19 mouse cellular contexts compared by ENCODE assay signal in genomic region chr14:103571598-103572320, GRCm38 (mm10). TPM values are rescaled to one million over a fixed set of nuclear protein-coding genes. Genes with fewer than 3 reads are reported as not detected.
DNase-seq lines count a peak whose midpoint lies in the region; ATAC-seq and TF ChIP-seq lines count a peak whose summit lies in the region.
"Had no signal": no experiment of that assay in that cellular context is flagged by ENCODE, and none has a peak within 500 bp of the region (broad histone marks: within the 10 kb centered on the region; RNA-seq: fewer than 3 reads in every experiment).

No protein-coding gene starts in this region.

- peak; percentile 12 to 33 for DNase-seq in left cerebral cortex, adult 18-20 months (ENCODE audit: low spot score in 2 of 2)
- no peak for DNase-seq in left cerebral cortex, adult 11 months (ENCODE audit: low spot score)
- peak; percentile 19 to 45 for DNase-seq in cerebellum, adult 2 months
- peak; percentile 18 for DNase-seq in right cerebral cortex, postnatal 14 days
- DNase-seq in testis, postnatal 14 days (ENCODE audit: low spot score), result no peak
- DNase-seq in embryonic facial prominence, embryonic 10.5 days (ENCODE audit: low spot score), result no peak
- DNase-seq: adrenal gland, postnatal 14 days; gastrocnemius, postnatal 36 days; kidney, postnatal 4 days; lung, postnatal 36 days had no signal

- no peak overlapping the region for H3K4me3 ChIP-seq in cerebellum, adult 2 months (replicated peaks; ENCODE audit: insufficient read depth, low read depth, low read length)
- H3K4me3 ChIP-seq in forebrain, embryonic 16.5 days (replicated peaks; ENCODE audit: low read length), result no peak overlapping the region
- no peak overlapping the region for H3K4me3 ChIP-seq in embryonic facial prominence, embryonic 10.5 days
- H3K4me3 ChIP-seq: embryonic facial prominence, embryonic 13.5 days; heart, embryonic 12.5 days; hindbrain, embryonic 10.5 days; liver, embryonic 15.5 days; midbrain, embryonic 12.5 days; myocyte had no signal

- TF ChIP-seq CTCF in cerebellum, adult 2 months (IDR thresholded peaks at IDR 0.05; ENCODE audit: borderline replicate concordance, insufficient read depth, low read depth, low read length), result no peak

- no peak overlapping the region for H3K27ac ChIP-seq in cerebellum, adult 2 months (ENCODE audit: insufficient read depth, low read length)
- peak overlapping the region; percentile 47; the same call in 1 of the 2 replicates for H3K27ac ChIP-seq in forebrain, embryonic 16.5 days (ENCODE audit: low read length)
- H3K27ac ChIP-seq in embryonic facial prominence, embryonic 10.5 days (replicated peaks), result no peak overlapping the region
- H3K27ac ChIP-seq: embryonic facial prominence, embryonic 13.5 days; hindbrain, embryonic 10.5 days; liver, embryonic 15.5 days; midbrain, embryonic 12.5 days had no signal

- TF ChIP-seq POLR2A in cerebellum, adult 2 months (IDR thresholded peaks at IDR 0.05; ENCODE audit: borderline replicate concordance, insufficient read depth, low read length), result no peak

- H3K4me2 ChIP-seq in forebrain, embryonic 16.5 days (ENCODE audit: low read length), result no peak overlapping the region
- H3K4me2 ChIP-seq: embryonic facial prominence, embryonic 13.5 days; heart, embryonic 12.5 days; liver, embryonic 15.5 days; midbrain, embryonic 12.5 days had no signal

- peak; percentile 88 for ATAC-seq in forebrain, embryonic 16.5 days
- ATAC-seq: intestine, postnatal 0 days had no signal

- H3K9me3 ChIP-seq in forebrain, embryonic 16.5 days (ENCODE audit: control insufficient read depth, low read length), result no peaks in the 10 kb centered on the region
- H3K9me3 ChIP-seq in embryonic facial prominence, embryonic 10.5 days, result no peaks in the 10 kb centered on the region
- H3K9me3 ChIP-seq: embryonic facial prominence, embryonic 13.5 days; heart, embryonic 12.5 days; hindbrain, embryonic 10.5 days; liver, embryonic 15.5 days; midbrain, embryonic 12.5 days had no signal

- no peaks in the 10 kb centered on the region for H3K4me1 ChIP-seq in cerebellum, adult 2 months (ENCODE audit: control insufficient read depth, insufficient read depth, low read length)
- 0 out of 2 replicates have a peak, but pooled peaks cover 5% of the 10 kb centered on the region for H3K4me1 ChIP-seq in forebrain, embryonic 16.5 days (replicated peaks; ENCODE audit: control insufficient read depth, insufficient read depth, low read length)
- no peaks in the 10 kb centered on the region for H3K4me1 ChIP-seq in embryonic facial prominence, embryonic 10.5 days
- H3K4me1 ChIP-seq: embryonic facial prominence, embryonic 13.5 days; heart, embryonic 12.5 days; hindbrain, embryonic 10.5 days; liver, embryonic 15.5 days; midbrain, embryonic 12.5 days had no signal

- no peak overlapping the region for H3K9ac ChIP-seq in forebrain, embryonic 16.5 days (replicated peaks; ENCODE audit: low read depth, low read length)
- H3K9ac ChIP-seq: embryonic facial prominence, embryonic 13.5 days; heart, embryonic 12.5 days; liver, embryonic 15.5 days; midbrain, embryonic 12.5 days had no signal

- WGBS in cerebellum, adult 2 months, result 40% methylated on average over 13 of the region's 13 CpGs
- WGBS in forebrain, embryonic 16.5 days, result 67% methylated on average over 13 of the region's 13 CpGs
- 84% methylated on average over 13 of the region's 13 CpGs for WGBS in embryonic facial prominence, embryonic 10.5 days

- no peaks in the 10 kb centered on the region for H3K36me3 ChIP-seq in forebrain, embryonic 16.5 days (ENCODE audit: control insufficient read depth, insufficient read depth)
- no peaks in the 10 kb centered on the region for H3K36me3 ChIP-seq in embryonic facial prominence, embryonic 10.5 days (replicated peaks)
- H3K36me3 ChIP-seq: embryonic facial prominence, embryonic 13.5 days; G1E; heart, embryonic 12.5 days; hindbrain, embryonic 10.5 days; liver, embryonic 15.5 days; midbrain, embryonic 12.5 days had no signal

- H3K27me3 ChIP-seq in cerebellum, adult 2 months (ENCODE audit: control insufficient read depth, insufficient read depth, low read length), result no peaks in the 10 kb centered on the region
- H3K27me3 ChIP-seq in forebrain, embryonic 16.5 days (replicated peaks; ENCODE audit: control insufficient read depth, insufficient read depth, low read length), result no peaks in the 10 kb centered on the region
- H3K27me3 ChIP-seq in embryonic facial prominence, embryonic 10.5 days (replicated peaks; ENCODE audit: low read depth, poor library complexity, severe bottlenecking), result no peaks in the 10 kb centered on the region
- H3K27me3 ChIP-seq: embryonic facial prominence, embryonic 13.5 days; heart, embryonic 12.5 days; liver, embryonic 15.5 days; midbrain, embryonic 12.5 days had no signal

RNA-seq across cellular contexts. Expression of gene Scel, which starts 58.6 kb away (rescaled TPM):
- total RNA-seq in left cerebral cortex, adult 18-20 months (2021), result 1 to 10 TPM; 1.4 to 2.1 TPM
- 0.87 and 0.98 TPM in 2 replicates for polyA plus RNA-seq in cerebellum, adult 2 months (2012; rRNA removed)
- 0.12 TPM in 1 of 2 replicates, not detected in the other for polyA plus RNA-seq in forebrain, embryonic 16.5 days (2015; fragmentation: Nextera tagmentation; extraction: Ambion mirVana)
- 0.10 and 0.14 TPM in 2 replicates for polyA plus RNA-seq in embryonic facial prominence, embryonic 10.5 days (2016; fragmentation: Nextera tagmentation; extraction: Ambion mirVana)
- total RNA-seq: adrenal gland, postnatal 14 days; G1E had no signal
- polyA plus RNA-seq: G1E, myocyte had no signal

Comparison
In these comparisons a context has a peak if more than half of its experiments do, and no peak if none do; other contexts are left out.
1. DNase-seq: peak in left cerebral cortex, adult 18-20 months (2 of 2), cerebellum, adult 2 months (2 of 2) and right cerebral cortex, postnatal 14 days (single experiment); none in left cerebral cortex, adult 11 months (single experiment), testis, postnatal 14 days (single experiment) and embryonic facial prominence, embryonic 10.5 days (single experiment).